Mouse (Mus musculus): ENCODE results near the gene Notch2. TPM values are rescaled to one million over a fixed set of nuclear protein-coding genes. Genes with fewer than 3 reads are reported as not detected.

Notch2 gene
- total and polyA plus RNA-seq, 3 experiments, result 3.3 to 11.3 (median 11.1) TPM

GRCm38 (mm10) chr3:98094629-98095583, 81.6 kb downstream of the Notch2 start:
- no peak overlapping the region for H3K27ac ChIP-seq (ENCODE audit: insufficient read depth, low read depth)
- no peak overlapping the region for H3K9ac ChIP-seq (ENCODE audit: insufficient read depth, low read depth)
- TF ChIP-seq RCOR1 (conservative IDR thresholded peaks at IDR 0.05; ENCODE audit: low read depth, low read length) (no peak), RAD21 (IDR thresholded peaks at IDR 0.05; ENCODE audit: low read depth, low read length) (no peak), JUND (conservative IDR thresholded peaks at IDR 0.05; ENCODE audit: low read depth, low read length) (no peak), USF1 (IDR thresholded peaks at IDR 0.05; ENCODE audit: low read depth, low read length) (no peak), ZKSCAN1 (IDR thresholded peaks at IDR 0.05; ENCODE audit: borderline replicate concordance, low read depth, low read length) (no peak), NELFE (IDR thresholded peaks at IDR 0.05; ENCODE audit: low read depth, low read length) (no peak), KAT2A (IDR thresholded peaks at IDR 0.05; ENCODE audit: insufficient replicate concordance, low read length) (no peak), ZC3H11A (IDR thresholded peaks at IDR 0.05; ENCODE audit: low read depth, low read length) (no peak), CTCF (conservative IDR thresholded peaks at IDR 0.05 in 1 of 2, IDR thresholded peaks at IDR 0.05 in 1 of 2; ENCODE audit: low read depth in 2 of 2, low read length in 2 of 2) (no peak), SMC3 (IDR thresholded peaks at IDR 0.05; ENCODE audit: low read depth, low read length) (no peak), NRF1 (IDR thresholded peaks at IDR 0.05; ENCODE audit: low read depth, low read length) (no peak), IRF4 (IDR thresholded peaks at IDR 0.05; ENCODE audit: low read depth, low read length) (no peak)
- H3K27me3 ChIP-seq (replicated peaks), result no peaks in the 10 kb centered on the region
- H3K9me3 ChIP-seq (replicated peaks; ENCODE audit: low read length), result no peaks in the 10 kb centered on the region
- peaks cover 16 to 70% of the 10 kb centered on the region in 2 experiments for H3K36me3 ChIP-seq (replicated peaks in 1 of 2; ENCODE audit: control insufficient read depth in 1 of 2, insufficient read depth in 1 of 2, low read length in 1 of 2)
- H3K79me2 ChIP-seq (replicated peaks; ENCODE audit: control insufficient read depth, extremely low read depth, insufficient read depth, poor library complexity, severe bottlenecking), result no peaks in the 10 kb centered on the region
- H3K4me2 ChIP-seq (ENCODE audit: insufficient read depth, low read depth, poor library complexity, severe bottlenecking), result no peak overlapping the region
- H3K4me1 ChIP-seq (ENCODE audit: control insufficient read depth in 1 of 2, insufficient read depth in 2 of 2), result peaks cover 0 to 4% of the 10 kb centered on the region in 2 experiments; a peak in 1 of 4 replicates
- no peak for DNase-seq (ENCODE audit: extremely low read depth)
- dilution Hi-C loops (cut with MboI; ENCODE audit: extremely low pct_ligation_motif_present, extremely low pct_unique_long_range_greater_than_20kb, low sequenced_read_pairs) (no loop called here), in situ Hi-C loops (cut with MboI; ENCODE audit: low pct_ligation_motif_present, low pct_unique_long_range_greater_than_20kb, low sequenced_read_pairs) (no loop called here)
- H3K4me3 ChIP-seq (replicated peaks in 1 of 3; ENCODE audit: low read depth in 2 of 3, low read length in 2 of 3, poor library complexity in 1 of 3), result no peak overlapping the region

GRCm38 (mm10) chr3:98096981-98097380, 83.7 kb downstream of the Notch2 start:
- Histone ChIP-seq H3K4me1 (ENCODE audit: control insufficient read depth in 1 of 2, insufficient read depth in 2 of 2) (0 out of 4 replicates have a peak, but pooled peaks cover 0 to 4% of the 10 kb centered on the region in 2 experiments), H3K4me2 (ENCODE audit: insufficient read depth, low read depth, poor library complexity, severe bottlenecking) (no peak overlapping the region), H3K79me2 (replicated peaks; ENCODE audit: control insufficient read depth, extremely low read depth, insufficient read depth, poor library complexity, severe bottlenecking) (no peaks in the 10 kb centered on the region), H3K27me3 (replicated peaks) (no peaks in the 10 kb centered on the region), H3K9ac (ENCODE audit: insufficient read depth, low read depth) (no peak overlapping the region), H3K36me3 (replicated peaks in 1 of 2; ENCODE audit: control insufficient read depth in 1 of 2, insufficient read depth in 1 of 2, low read length in 1 of 2) (peaks cover 28 to 80% of the 10 kb centered on the region in 2 experiments), H3K27ac (ENCODE audit: insufficient read depth, low read depth) (no peak overlapping the region), H3K9me3 (replicated peaks; ENCODE audit: low read length) (peaks cover 2% of the 10 kb centered on the region), H3K4me3 (replicated peaks in 1 of 3; ENCODE audit: low read depth in 2 of 3, low read length in 2 of 3, poor library complexity in 1 of 3) (no peak overlapping the region)
- TF ChIP-seq PAX5 (IDR thresholded peaks at IDR 0.05; ENCODE audit: low read length), result no peak
- TF ChIP-seq POLR2A (IDR thresholded peaks at IDR 0.05; ENCODE audit: low read depth, low read length), result no peak
- TF ChIP-seq MAFK (IDR thresholded peaks at IDR 0.05; ENCODE audit: insufficient replicate concordance, low read length), result no peak
- no peak for TF ChIP-seq HCFC1 (IDR thresholded peaks at IDR 0.05; ENCODE audit: low read depth, low read length)
- TF ChIP-seq USF1 (IDR thresholded peaks at IDR 0.05; ENCODE audit: low read depth, low read length), result no peak
- TF ChIP-seq GABPA (IDR thresholded peaks at IDR 0.05; ENCODE audit: insufficient replicate concordance, low read depth, low read length), result no peak
- TF ChIP-seq NRF1 (IDR thresholded peaks at IDR 0.05; ENCODE audit: low read depth, low read length), result no peak
- no peak for TF ChIP-seq JUND (conservative IDR thresholded peaks at IDR 0.05; ENCODE audit: low read depth, low read length)
- TF ChIP-seq ZMIZ1 (IDR thresholded peaks at IDR 0.05; ENCODE audit: low read depth, low read length), result no peak
- TF ChIP-seq RCOR1 (conservative IDR thresholded peaks at IDR 0.05; ENCODE audit: low read depth, low read length), result no peak
- no peak for TF ChIP-seq ZC3H11A (IDR thresholded peaks at IDR 0.05; ENCODE audit: low read depth, low read length)
- no peak for TF ChIP-seq NELFE (IDR thresholded peaks at IDR 0.05; ENCODE audit: low read depth, low read length)
- no peak for TF ChIP-seq SIN3A (IDR thresholded peaks at IDR 0.05; ENCODE audit: low read length)
- no peak for TF ChIP-seq MEF2A (IDR thresholded peaks at IDR 0.05; ENCODE audit: borderline replicate concordance, low read depth, low read length)
- DNase-seq (ENCODE audit: extremely low read depth), result no peak
- dilution Hi-C loops (cut with MboI; ENCODE audit: extremely low pct_ligation_motif_present, extremely low pct_unique_long_range_greater_than_20kb, low sequenced_read_pairs), result no loop called here
- in situ Hi-C loops (cut with MboI; ENCODE audit: low pct_ligation_motif_present, low pct_unique_long_range_greater_than_20kb, low sequenced_read_pairs), result no loop called here

Data from CH12.LX (cell line).